Mouse (Mus musculus) common myeloid progenitor, adult 5-6 weeks (primary cell): Measurements from ENCODE around the gene P2rx3. TPM values are rescaled to one million over a fixed set of nuclear protein-coding genes. Genes with fewer than 3 reads are reported as not detected.

Experiments used
- ATAC-seq: replicated peaks from 2 replicates; pipeline ENCODE4 v1.8.0; 2016; ENCODE audit warnings: low read depth, mild to moderate bottlenecking, moderate TSS enrichment, inconsistent platforms; ENCODE audit not compliant: poor library complexity, severe bottlenecking
- total RNA-seq: library from RNA; stranded (forward); fragments of 200-1000, 187-1606 nt; gene quantifications from 2 replicates; pipeline ENCODE4 v1.2.3, GENCODE M21; 2017

The P2rx3 gene
- not detected in 2 replicates for total RNA-seq

- peak; percentile 74 for ATAC-seq
Measured at GRCm38 (mm10) chr2:85037047-85038026, at the start of gene P2rx3, which contains the start of gene Ssrp1. Gene P2rx3 (minus strand): TSS chr2:85037462. Gene Ssrp1 (plus strand): TSS chr2:85037234.

GRCm38 (mm10) chr2:85073751-85074150 is 36.5 kb upstream of the P2rx3 start:
- no peak for ATAC-seq

GRCm38 (mm10) chr2:85071921-85072320 is 34.7 kb upstream of the P2rx3 start:
- no peak for ATAC-seq

GRCm38 (mm10) chr2:85070086-85070485 is 32.8 kb upstream of the P2rx3 start:
- ATAC-seq = no peak

- ATAC-seq = no peak
Measured at GRCm38 (mm10) chr2:85068626-85069025, 31.4 kb upstream of the P2rx3 start.

- no peak for ATAC-seq
Measured at GRCm38 (mm10) chr2:85067903-85068625, 30.8 kb upstream of the P2rx3 start.

- no peak for ATAC-seq
Measured at GRCm38 (mm10) chr2:85066937-85067336, 29.7 kb upstream of the P2rx3 start.

- ATAC-seq = no peak
Measured at GRCm38 (mm10) chr2:85065141-85065875, 28.0 kb upstream of the P2rx3 start.

GRCm38 (mm10) chr2:85061107-85061541 is 23.9 kb upstream of the P2rx3 start:
- ATAC-seq = peak; percentile 16; the same call in 1 of the 2 replicates

GRCm38 (mm10) chr2:85060591-85061060 is 23.4 kb upstream of the P2rx3 start:
- peak; percentile 77 for ATAC-seq

- no peak for ATAC-seq
Measured at GRCm38 (mm10) chr2:85059677-85060076, 22.4 kb upstream of the P2rx3 start.

- ATAC-seq = no peak
Measured at GRCm38 (mm10) chr2:85056711-85057110, 19.4 kb upstream of the P2rx3 start.

GRCm38 (mm10) chr2:85053192-85053816 is 16.0 kb upstream of the P2rx3 start:
- no peak for ATAC-seq

GRCm38 (mm10) chr2:85050746-85051145 is 13.5 kb upstream of the P2rx3 start:
- no peak for ATAC-seq

GRCm38 (mm10) chr2:85050001-85050634 is 12.9 kb upstream of the P2rx3 start:
- no peak for ATAC-seq

GRCm38 (mm10) chr2:85049277-85049676 is 12.0 kb upstream of the P2rx3 start:
- ATAC-seq = no peak

- peak; percentile 46 for ATAC-seq
Measured at GRCm38 (mm10) chr2:85048168-85048751, 11.0 kb upstream of the P2rx3 start.

GRCm38 (mm10) chr2:85047596-85048167 is 10.4 kb upstream of the P2rx3 start, which contains the start of gene Tnks1bp1:
Gene Tnks1bp1 (plus strand): TSS chr2:85048022.
- ATAC-seq = peak; percentile 87
